Mouse (Mus musculus): ENCODE results near the gene Elmo1. TPM values are rescaled to one million over a fixed set of nuclear protein-coding genes. Genes with fewer than 3 reads are reported as not detected.

The Elmo1 gene
- polyA plus RNA-seq, 1 experiment from 2014 or later, result 11.9 TPM

- H3K27ac ChIP-seq (ENCODE audit: low read length), result no peak overlapping the region
- no peak overlapping the region for H3K4me2 ChIP-seq (ENCODE audit: low read depth, low read length)
- H3K27me3 ChIP-seq (ENCODE audit: control insufficient read depth, insufficient read depth, low read length), result no peaks in the 10 kb centered on the region
- 46% methylated on average over 4 of the region's 4 CpGs for WGBS
- no peaks in the 10 kb centered on the region for H3K9me3 ChIP-seq (replicated peaks; ENCODE audit: control insufficient read depth, low read length)
- no peaks in the 10 kb centered on the region for H3K36me3 ChIP-seq (ENCODE audit: control insufficient read depth, insufficient read depth, low read length)
- no peaks in the 10 kb centered on the region for H3K4me1 ChIP-seq (ENCODE audit: control insufficient read depth, insufficient read depth, low read length)
- H3K4me3 ChIP-seq (replicated peaks; ENCODE audit: low read length), result no peak overlapping the region
- H3K9ac ChIP-seq (ENCODE audit: low read length), result no peak overlapping the region
- peak; percentile 77 for ATAC-seq (ENCODE audit: insufficient read depth, low FRiP score)
These were observed 342.9 kb downstream of the Elmo1 start for GRCm38 (mm10) chr13:20433221-20433858.

DNA sequence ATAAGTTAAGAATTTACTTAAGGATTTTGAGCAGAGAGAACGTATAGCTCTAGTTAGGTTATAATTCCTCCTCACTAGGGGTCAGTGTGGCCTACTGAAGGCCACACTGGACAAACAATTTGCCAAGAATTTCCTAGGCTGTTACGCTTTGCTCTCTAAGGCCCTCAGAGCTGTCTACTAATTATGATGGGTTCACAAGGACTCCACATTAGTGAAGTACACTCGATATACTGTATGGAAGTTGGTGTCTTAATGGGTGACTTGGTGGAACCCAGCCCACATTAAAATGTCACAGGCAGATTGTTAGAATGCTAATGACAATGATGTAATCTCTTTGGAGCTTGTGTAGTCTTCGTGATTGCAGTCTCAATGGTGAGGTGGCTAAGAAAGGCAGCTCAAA lies 343.7 kb downstream of the Elmo1 start:
- ATAC-seq (ENCODE audit: insufficient read depth, low FRiP score), result no peak
- Histone ChIP-seq H3K4me3 (replicated peaks; ENCODE audit: low read length) (no peak overlapping the region), H3K9me3 (replicated peaks; ENCODE audit: control insufficient read depth, low read length) (no peaks in the 10 kb centered on the region), H3K4me2 (ENCODE audit: low read depth, low read length) (no peak overlapping the region), H3K27ac (ENCODE audit: low read length) (no peak overlapping the region), H3K4me1 (ENCODE audit: control insufficient read depth, insufficient read depth, low read length) (no peaks in the 10 kb centered on the region), H3K27me3 (ENCODE audit: control insufficient read depth, insufficient read depth, low read length) (no peaks in the 10 kb centered on the region), H3K36me3 (ENCODE audit: control insufficient read depth, insufficient read depth, low read length) (no peaks in the 10 kb centered on the region), H3K9ac (ENCODE audit: low read length) (no peak overlapping the region)
- WGBS, result 61% methylated on average over 4 of the region's 4 CpGs

DNA sequence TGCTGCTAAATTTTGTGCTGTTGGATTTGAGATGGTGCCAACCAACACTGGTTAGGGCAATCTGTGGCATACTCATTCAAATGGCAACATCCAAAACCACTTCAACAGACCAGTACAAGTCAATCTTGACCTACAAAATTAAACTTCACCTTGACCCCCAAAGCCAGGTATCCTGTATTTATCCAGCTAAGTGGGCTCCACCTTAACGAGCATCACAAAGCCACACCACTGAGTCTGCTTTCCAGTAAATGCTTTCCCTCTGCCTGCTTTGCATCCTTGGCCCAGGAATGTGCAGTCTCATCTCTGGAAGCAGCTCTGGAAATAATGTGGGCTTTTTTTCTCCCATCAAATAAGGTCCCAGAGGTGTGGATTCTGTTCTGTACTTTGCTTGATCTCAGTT lies 349.1 kb downstream of the Elmo1 start:
- H3K4me2 ChIP-seq (ENCODE audit: low read depth, low read length), result no peak overlapping the region
- ATAC-seq (ENCODE audit: insufficient read depth, low FRiP score), result no peak
- WGBS, result 90% methylated on average over 1 of the region's 1 CpGs
- no peak overlapping the region for H3K27ac ChIP-seq (ENCODE audit: low read length)
- H3K4me3 ChIP-seq (replicated peaks; ENCODE audit: low read length), result no peak overlapping the region
- H3K9me3 ChIP-seq (replicated peaks; ENCODE audit: control insufficient read depth, low read length), result no peaks in the 10 kb centered on the region
- no peaks in the 10 kb centered on the region for H3K4me1 ChIP-seq (ENCODE audit: control insufficient read depth, insufficient read depth, low read length)
- H3K36me3 ChIP-seq (ENCODE audit: control insufficient read depth, insufficient read depth, low read length), result no peaks in the 10 kb centered on the region
- no peak overlapping the region for H3K9ac ChIP-seq (ENCODE audit: low read length)
- H3K27me3 ChIP-seq (ENCODE audit: control insufficient read depth, insufficient read depth, low read length), result no peaks in the 10 kb centered on the region

- no peak overlapping the region for H3K4me3 ChIP-seq (replicated peaks; ENCODE audit: low read length)
- 85% methylated on average over 7 of the region's 7 CpGs for WGBS
- no peak overlapping the region for H3K9ac ChIP-seq (ENCODE audit: low read length)
These were observed 360.5 kb downstream of the Elmo1 start for GRCm38 (mm10) chr13:20450831-20451353.

DNA sequence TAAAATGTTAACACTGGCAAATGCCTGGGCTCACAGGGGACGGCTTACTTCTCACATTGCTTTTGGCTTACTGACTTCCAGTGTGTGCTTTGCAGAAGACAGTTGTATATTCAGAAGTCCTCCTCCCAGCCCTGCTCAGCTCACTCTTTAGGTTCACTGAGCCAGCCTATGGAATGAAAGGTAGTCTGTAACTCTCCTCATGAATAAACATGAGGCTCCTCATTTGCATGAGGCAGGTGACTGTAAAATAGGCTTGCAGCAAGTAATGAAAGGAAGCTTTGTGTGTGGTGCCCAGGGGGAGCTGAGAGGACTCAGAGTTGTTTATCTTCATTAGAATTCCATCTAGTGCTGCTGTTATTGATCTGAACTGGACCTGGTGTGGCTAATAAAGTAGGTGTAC lies 364.0 kb downstream of the Elmo1 start:
- no peak overlapping the region for H3K9ac ChIP-seq (ENCODE audit: low read length)
- no peak overlapping the region for H3K4me2 ChIP-seq (ENCODE audit: low read depth, low read length)
- no peaks in the 10 kb centered on the region for H3K36me3 ChIP-seq (ENCODE audit: control insufficient read depth, insufficient read depth, low read length)
- H3K27me3 ChIP-seq (ENCODE audit: control insufficient read depth, insufficient read depth, low read length), result no peaks in the 10 kb centered on the region
- H3K27ac ChIP-seq (ENCODE audit: low read length), result no peak overlapping the region
- 85% methylated on average over 1 of the region's 1 CpGs for WGBS
- ATAC-seq (ENCODE audit: insufficient read depth, low FRiP score), result no peak
- no peaks in the 10 kb centered on the region for H3K4me1 ChIP-seq (ENCODE audit: control insufficient read depth, insufficient read depth, low read length)
- no peak overlapping the region for H3K4me3 ChIP-seq (replicated peaks; ENCODE audit: low read length)
- no peaks in the 10 kb centered on the region for H3K9me3 ChIP-seq (replicated peaks; ENCODE audit: control insufficient read depth, low read length)

More at GRCm38 (mm10) chr13:20450831-20451353, 360.5 kb downstream of the Elmo1 start:
- H3K4me2 ChIP-seq (ENCODE audit: low read depth, low read length), result no peak overlapping the region
- no peaks in the 10 kb centered on the region for H3K9me3 ChIP-seq (replicated peaks; ENCODE audit: control insufficient read depth, low read length)
- H3K27ac ChIP-seq (ENCODE audit: low read length), result no peak overlapping the region
- H3K4me1 ChIP-seq (ENCODE audit: control insufficient read depth, insufficient read depth, low read length), result no peaks in the 10 kb centered on the region
- H3K36me3 ChIP-seq (ENCODE audit: control insufficient read depth, insufficient read depth, low read length), result no peaks in the 10 kb centered on the region
- no peak for ATAC-seq (ENCODE audit: insufficient read depth, low FRiP score)
- no peaks in the 10 kb centered on the region for H3K27me3 ChIP-seq (ENCODE audit: control insufficient read depth, insufficient read depth, low read length)

- ATAC-seq (ENCODE audit: insufficient read depth, low FRiP score), result no peak
- Histone ChIP-seq H3K4me3 (replicated peaks; ENCODE audit: low read length) (no peak overlapping the region), H3K36me3 (ENCODE audit: control insufficient read depth, insufficient read depth, low read length) (no peaks in the 10 kb centered on the region), H3K4me2 (ENCODE audit: low read depth, low read length) (no peak overlapping the region), H3K27me3 (ENCODE audit: control insufficient read depth, insufficient read depth, low read length) (no peaks in the 10 kb centered on the region), H3K27ac (ENCODE audit: low read length) (no peak overlapping the region), H3K4me1 (ENCODE audit: control insufficient read depth, insufficient read depth, low read length) (no peaks in the 10 kb centered on the region), H3K9ac (ENCODE audit: low read length) (no peak overlapping the region), H3K9me3 (replicated peaks; ENCODE audit: control insufficient read depth, low read length) (no peaks in the 10 kb centered on the region)
- 85% methylated on average over 6 of the region's 6 CpGs for WGBS
These were observed 369.7 kb downstream of the Elmo1 start for GRCm38 (mm10) chr13:20460096-20460495.

DNA sequence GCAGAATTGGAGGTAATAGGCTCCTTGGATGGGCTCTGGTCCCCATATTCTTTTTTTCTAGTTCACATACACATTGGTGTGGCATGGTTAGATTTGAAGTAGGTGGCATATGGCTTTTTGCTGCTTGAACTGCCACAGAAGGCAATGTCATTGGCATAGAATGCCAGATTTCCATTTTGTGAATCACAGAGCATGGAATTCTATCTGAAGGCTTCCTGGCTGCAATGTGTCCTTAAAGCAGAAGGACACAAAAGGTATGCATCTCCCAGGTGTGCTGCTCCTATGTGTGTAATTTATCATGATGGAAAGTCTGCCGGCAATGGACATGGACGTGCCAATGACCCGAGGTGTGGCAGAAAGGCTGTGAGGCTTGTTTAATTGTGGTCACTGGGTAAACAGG lies 371.2 kb downstream of the Elmo1 start:
- 71% methylated on average over 3 of the region's 3 CpGs for WGBS
- Histone ChIP-seq H3K4me3 (replicated peaks; ENCODE audit: low read length) (no peak overlapping the region), H3K9me3 (replicated peaks; ENCODE audit: control insufficient read depth, low read length) (no peaks in the 10 kb centered on the region), H3K27ac (ENCODE audit: low read length) (no peak overlapping the region), H3K4me2 (ENCODE audit: low read depth, low read length) (no peak overlapping the region), H3K4me1 (ENCODE audit: control insufficient read depth, insufficient read depth, low read length) (no peaks in the 10 kb centered on the region), H3K36me3 (ENCODE audit: control insufficient read depth, insufficient read depth, low read length) (no peaks in the 10 kb centered on the region), H3K27me3 (ENCODE audit: control insufficient read depth, insufficient read depth, low read length) (no peaks in the 10 kb centered on the region), H3K9ac (ENCODE audit: low read length) (no peak overlapping the region)
- ATAC-seq (ENCODE audit: insufficient read depth, low FRiP score), result no peak

GRCm38 (mm10) chr13:20464161-20464560 lies 373.8 kb downstream of the Elmo1 start:
- Histone ChIP-seq H3K9ac (ENCODE audit: low read length) (no peak overlapping the region), H3K27ac (ENCODE audit: low read length) (no peak overlapping the region), H3K9me3 (replicated peaks; ENCODE audit: control insufficient read depth, low read length) (no peaks in the 10 kb centered on the region), H3K27me3 (ENCODE audit: control insufficient read depth, insufficient read depth, low read length) (no peaks in the 10 kb centered on the region), H3K4me2 (ENCODE audit: low read depth, low read length) (no peak overlapping the region), H3K4me3 (replicated peaks; ENCODE audit: low read length) (no peak overlapping the region), H3K4me1 (ENCODE audit: control insufficient read depth, insufficient read depth, low read length) (no peaks in the 10 kb centered on the region), H3K36me3 (ENCODE audit: control insufficient read depth, insufficient read depth, low read length) (no peaks in the 10 kb centered on the region)
- no peak for ATAC-seq (ENCODE audit: insufficient read depth, low FRiP score)

DNA sequence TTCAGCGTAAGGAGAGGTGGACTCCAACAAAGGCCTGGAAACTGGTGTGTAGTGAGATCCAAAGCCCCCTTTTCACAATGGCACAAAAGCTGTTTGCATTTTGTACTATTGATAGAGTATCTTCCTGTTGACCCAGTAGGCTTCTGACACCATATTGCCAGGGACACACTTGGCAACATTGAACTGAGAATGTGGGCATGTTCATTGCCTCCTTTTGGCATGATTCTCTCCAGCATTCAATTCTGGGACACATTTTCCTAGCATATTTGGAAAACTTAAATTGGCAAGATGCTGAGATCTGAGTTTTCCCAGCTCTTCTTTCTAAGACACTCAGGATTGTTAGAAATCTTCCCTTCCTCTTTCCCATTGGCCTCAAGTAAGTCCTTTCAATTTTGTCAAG lies 377.0 kb downstream of the Elmo1 start:
- Histone ChIP-seq H3K4me1 (ENCODE audit: control insufficient read depth, insufficient read depth, low read length) (no peaks in the 10 kb centered on the region), H3K4me2 (ENCODE audit: low read depth, low read length) (no peak overlapping the region), H3K36me3 (ENCODE audit: control insufficient read depth, insufficient read depth, low read length) (no peaks in the 10 kb centered on the region), H3K27ac (ENCODE audit: low read length) (no peak overlapping the region), H3K4me3 (replicated peaks; ENCODE audit: low read length) (no peak overlapping the region), H3K9me3 (replicated peaks; ENCODE audit: control insufficient read depth, low read length) (no peaks in the 10 kb centered on the region), H3K9ac (ENCODE audit: low read length) (no peak overlapping the region), H3K27me3 (ENCODE audit: control insufficient read depth, insufficient read depth, low read length) (no peaks in the 10 kb centered on the region)
- WGBS, result 100% methylated on average over 1 of the region's 1 CpGs
- no peak for ATAC-seq (ENCODE audit: insufficient read depth, low FRiP score)
